Mouse (Mus musculus): Measurements from ENCODE around the gene Acvr1b. TPM values are rescaled to one million over a fixed set of nuclear protein-coding genes. Genes with fewer than 3 reads are reported as not detected.

Gene Acvr1b
- total RNA-seq, 1 experiment from 2014 or later = 25.5 TPM

DNA sequence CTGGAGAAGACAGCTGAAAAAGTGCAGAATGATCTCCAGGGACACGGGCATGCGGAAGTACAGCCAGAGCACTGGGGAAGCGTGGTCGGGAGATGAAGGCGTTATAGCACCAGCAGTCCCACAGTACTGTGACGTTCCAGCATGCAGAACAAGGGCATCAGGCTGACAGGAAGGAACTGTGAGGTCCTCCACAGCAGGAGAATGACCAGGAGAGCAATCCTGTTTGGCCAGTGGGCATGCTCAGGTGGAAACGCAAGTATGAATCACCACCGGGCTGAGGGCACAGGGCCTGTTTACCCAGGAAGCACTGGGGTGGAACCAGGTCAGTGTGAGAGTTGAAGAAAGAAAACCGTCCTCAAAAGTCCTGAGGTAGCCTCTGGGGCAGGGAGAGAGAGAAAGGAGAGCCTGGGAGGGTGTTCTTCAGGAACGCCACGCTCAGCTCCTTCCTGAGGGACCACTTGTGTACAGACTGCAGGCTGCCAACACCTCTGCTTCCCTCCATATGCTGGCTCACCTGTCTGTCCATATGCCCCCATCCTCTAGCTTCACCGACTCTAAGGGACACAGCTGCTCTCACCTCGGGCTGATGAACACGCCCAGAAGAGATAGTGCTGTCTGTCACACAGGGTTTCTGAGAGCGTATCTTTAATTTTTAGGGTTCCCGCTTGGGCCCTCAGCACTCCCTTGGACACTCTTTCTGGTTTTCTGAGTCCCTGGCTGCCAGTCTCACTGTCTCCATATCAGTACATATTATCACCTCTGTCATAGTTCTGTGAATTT lies 8.0 kb upstream of the Acvr1b start:
- ATAC-seq (replicated peaks in 1 of 2; ENCODE audit: insufficient read depth in 1 of 2, low FRiP score in 2 of 2, low TSS enrichment in 1 of 2, low read depth in 1 of 2, poor library complexity in 2 of 2, severe bottlenecking in 2 of 2) = no peak

DNA sequence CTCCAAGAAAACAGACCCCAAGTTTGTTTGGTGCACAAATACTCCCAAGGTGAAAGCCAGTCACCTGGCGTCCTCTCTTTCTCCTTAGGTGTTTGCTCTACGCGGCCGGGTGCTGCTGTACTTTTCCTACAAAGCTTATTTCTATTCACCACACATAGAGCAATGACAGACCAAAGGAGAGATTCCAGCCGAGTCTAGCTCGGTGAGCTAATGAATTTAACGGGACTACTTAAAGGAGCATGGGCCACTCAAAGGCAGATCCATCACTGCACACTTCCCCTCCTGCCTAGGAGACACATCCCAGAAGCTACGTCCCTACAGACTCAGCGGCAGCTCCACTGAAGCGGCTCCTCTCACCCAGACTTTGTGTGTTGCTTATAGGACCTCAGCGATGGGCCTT lies 6.3 kb upstream of the Acvr1b start:
- no peak for ATAC-seq (replicated peaks in 1 of 2; ENCODE audit: insufficient read depth in 1 of 2, low FRiP score in 2 of 2, low TSS enrichment in 1 of 2, low read depth in 1 of 2, poor library complexity in 2 of 2, severe bottlenecking in 2 of 2)

DNA sequence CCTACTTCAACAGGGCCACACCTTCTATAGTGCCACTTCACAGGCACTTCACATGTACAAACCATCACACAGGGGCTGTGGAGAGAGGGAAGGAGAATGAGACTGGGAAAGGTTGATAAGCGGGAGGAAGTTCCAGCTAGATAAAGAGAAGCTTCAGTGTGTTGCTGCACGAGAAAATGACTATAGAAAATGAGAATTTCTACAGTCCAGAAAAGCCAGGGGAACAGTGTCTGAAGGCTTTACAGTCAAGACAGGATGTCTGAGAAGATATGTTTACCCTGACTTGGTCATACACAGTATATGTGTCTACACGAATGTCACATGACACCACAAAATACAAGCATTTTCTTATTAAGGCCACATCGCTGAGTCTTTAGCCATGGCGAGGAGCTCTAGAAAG lies 4.0 kb upstream of the Acvr1b start:
- no peak for ATAC-seq (replicated peaks in 1 of 2; ENCODE audit: insufficient read depth in 1 of 2, low FRiP score in 2 of 2, low TSS enrichment in 1 of 2, low read depth in 1 of 2, poor library complexity in 2 of 2, severe bottlenecking in 2 of 2)

DNA sequence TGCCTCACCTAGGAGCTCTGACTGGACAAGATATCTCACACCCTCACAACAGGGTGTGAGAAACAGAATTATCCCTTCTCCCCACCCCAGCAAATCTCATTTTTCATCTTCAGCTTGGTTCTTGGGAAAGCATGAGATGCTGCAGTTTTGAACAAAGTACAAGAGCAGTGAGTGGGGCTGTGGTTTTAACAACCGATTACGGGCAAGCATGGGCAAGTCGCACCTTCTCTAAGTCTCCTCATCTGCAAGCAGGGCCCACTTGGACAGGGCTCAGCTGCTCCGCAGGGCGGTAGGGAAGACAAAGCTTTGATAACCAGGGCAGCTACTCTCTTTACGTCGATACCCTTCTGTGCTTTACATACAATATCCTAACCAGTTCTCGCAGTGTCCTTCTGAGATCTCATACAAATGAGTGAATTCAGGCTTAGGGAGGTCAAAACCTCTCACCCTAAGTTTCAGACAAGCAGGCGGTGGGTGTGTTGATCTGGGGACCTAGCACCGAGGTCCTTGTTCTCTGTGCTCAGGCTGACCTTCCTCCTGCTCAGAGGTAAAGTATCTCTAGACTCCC lies 3.4 kb upstream of the Acvr1b start:
- no peak for ATAC-seq (replicated peaks in 1 of 2; ENCODE audit: insufficient read depth in 1 of 2, low FRiP score in 2 of 2, low TSS enrichment in 1 of 2, low read depth in 1 of 2, poor library complexity in 2 of 2, severe bottlenecking in 2 of 2)

DNA sequence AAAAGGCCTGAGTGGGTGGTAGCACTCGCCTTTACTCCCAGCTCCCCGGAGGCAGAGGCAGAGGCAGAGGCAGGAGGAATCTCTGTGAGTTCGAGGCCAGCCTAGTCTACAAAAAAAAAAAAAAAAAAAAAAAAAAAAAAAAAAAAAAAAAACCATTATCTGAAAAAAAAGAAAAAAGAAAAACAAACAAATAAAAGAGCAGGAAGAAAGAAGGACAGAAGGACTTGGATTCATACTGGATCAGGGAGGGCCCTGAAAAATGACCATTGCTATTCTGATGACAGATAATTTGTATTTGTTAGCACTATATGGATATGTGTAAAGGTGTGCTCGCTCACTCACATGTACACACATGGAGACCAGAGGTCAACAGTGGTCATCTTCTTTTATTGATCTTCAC lies 2.6 kb upstream of the Acvr1b start:
- no peak for ATAC-seq (replicated peaks in 1 of 2; ENCODE audit: insufficient read depth in 1 of 2, low FRiP score in 2 of 2, low TSS enrichment in 1 of 2, low read depth in 1 of 2, poor library complexity in 2 of 2, severe bottlenecking in 2 of 2)

DNA sequence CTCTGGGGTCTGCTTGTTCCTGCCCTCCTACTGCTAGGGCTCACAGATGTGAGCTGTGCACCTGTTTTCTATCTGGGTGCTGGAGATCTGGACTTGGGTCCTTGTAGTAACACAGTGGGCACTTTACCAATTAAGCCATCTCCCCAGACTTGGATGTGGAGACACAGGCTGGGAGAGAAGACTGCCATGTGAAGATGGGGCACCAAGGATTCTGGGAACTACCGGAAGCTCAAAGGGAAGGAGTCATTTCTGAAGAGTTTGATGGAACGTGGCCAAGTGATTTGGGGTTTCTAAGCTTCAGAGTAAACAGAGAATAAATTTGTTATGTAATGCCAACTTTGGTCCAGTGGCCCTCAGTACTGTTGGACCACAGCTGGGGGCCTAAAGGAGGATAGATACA lies 1.9 kb upstream of the Acvr1b start:
- ATAC-seq (replicated peaks in 1 of 2; ENCODE audit: insufficient read depth in 1 of 2, low FRiP score in 2 of 2, low TSS enrichment in 1 of 2, low read depth in 1 of 2, poor library complexity in 2 of 2, severe bottlenecking in 2 of 2) = no peak

DNA sequence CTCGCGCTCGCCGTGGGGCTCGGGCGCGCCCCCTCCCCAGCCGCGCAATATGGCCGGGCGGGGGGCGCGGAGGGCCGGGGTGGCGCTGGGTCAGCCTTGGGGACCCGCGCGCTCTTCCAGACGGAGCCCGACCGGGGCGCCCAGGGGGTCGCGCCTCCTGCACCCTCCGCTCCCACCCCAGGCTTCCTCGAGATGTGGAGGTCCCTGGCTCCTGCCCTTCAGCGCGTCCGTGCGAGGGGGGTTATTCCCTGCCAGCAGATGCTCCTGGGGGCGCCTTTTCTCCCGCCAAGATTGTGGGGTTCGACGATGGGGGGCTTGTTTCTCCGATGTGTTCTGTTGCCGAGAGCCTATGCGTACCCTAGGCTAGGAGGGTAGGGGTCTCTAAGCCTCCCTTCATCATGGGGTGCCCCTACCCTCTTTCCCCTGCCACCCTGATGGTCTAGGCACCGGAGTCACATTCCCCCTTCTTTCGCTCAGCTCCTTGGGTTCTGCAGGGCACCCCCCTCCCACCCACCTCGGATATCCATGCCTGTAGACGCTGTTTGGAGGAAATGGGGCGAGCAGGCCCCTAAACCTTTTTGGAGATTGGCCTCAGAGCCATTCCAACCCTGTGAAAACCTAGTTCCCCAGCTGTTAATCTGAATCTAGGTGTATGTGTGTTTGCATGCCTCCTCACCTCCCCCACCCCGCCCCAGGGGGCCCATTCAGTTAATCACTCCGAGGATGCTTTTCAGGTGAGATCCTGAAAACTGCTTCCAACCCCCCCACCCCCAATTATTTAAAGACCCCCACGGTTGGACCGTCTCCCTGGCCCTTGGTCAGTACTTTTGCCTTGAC lies 645 bp downstream of the Acvr1b start:
- no peak for ATAC-seq (replicated peaks in 1 of 2; ENCODE audit: insufficient read depth in 1 of 2, low FRiP score in 2 of 2, low TSS enrichment in 1 of 2, low read depth in 1 of 2, poor library complexity in 2 of 2, severe bottlenecking in 2 of 2)

DNA sequence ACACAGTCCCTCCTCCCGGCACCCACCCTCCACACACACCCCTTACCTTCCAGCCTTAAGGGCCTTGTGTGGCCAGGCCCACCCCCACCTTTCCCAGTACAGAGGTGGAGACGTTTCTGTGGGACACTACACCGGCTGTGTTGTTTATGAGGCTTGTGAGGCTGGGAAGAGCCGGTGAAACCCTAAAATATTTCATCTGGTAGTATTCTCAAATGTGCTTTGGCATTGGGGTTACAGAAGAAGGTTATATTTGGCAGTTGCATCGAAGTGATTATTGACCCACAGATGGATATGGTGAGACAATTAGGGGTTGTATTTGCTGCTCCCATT lies 1.2 kb downstream of the Acvr1b start:
- no peak for ATAC-seq (replicated peaks in 1 of 2; ENCODE audit: insufficient read depth in 1 of 2, low FRiP score in 2 of 2, low TSS enrichment in 1 of 2, low read depth in 1 of 2, poor library complexity in 2 of 2, severe bottlenecking in 2 of 2)

DNA sequence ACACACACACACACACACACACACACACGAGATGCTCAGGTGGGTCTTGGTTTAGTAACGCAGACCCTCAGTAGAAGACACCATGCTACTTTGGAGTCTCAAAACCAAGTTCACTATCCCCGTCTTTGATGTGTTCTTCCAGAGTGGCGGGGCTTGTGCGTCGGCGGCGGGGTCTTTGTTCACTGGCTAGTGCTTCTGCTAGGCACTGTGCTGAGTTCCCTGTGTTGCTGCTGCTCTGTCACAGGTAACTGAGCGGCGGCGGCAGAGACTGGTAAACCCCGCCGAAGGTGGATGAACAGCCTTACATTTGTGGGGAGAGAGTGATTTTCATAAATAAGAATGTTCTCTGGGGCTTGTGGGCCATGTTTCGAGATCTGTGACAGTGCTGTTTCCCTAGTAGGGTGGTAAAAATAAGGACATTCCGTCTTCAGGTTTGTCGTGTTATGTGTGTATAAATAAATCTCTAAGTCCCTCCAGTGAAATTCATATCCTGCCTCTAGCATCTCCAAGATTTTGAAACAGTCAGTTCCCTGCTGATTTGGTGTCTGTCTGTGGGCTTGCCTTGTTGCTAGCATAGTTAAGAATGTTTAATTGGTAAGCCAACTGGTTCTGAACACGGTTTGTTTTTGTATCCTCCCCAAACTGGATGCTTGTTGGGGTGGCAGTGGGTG lies 1.9 kb downstream of the Acvr1b start:
- ATAC-seq (replicated peaks in 1 of 2; ENCODE audit: insufficient read depth in 1 of 2, low FRiP score in 2 of 2, low TSS enrichment in 1 of 2, low read depth in 1 of 2, poor library complexity in 2 of 2, severe bottlenecking in 2 of 2) = no peak

DNA sequence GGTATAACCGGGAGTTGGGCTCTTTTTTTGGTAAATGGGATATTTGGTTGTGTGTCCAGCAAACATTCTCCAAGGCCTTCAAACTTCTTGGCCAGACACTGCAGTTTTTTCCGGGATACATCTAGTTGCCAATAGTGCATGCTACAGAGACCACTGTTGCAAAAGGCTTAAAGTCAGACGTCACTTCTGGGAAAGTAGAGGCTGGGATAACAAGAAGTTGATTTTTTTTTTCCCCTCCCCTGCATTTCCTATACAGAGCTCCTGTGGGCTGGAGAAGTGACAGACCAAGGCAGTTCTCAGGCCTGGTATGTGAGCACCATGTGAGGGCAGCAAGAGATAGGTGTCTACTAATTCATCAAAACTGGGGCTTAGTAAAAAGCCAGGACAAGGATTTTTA lies 2.4 kb downstream of the Acvr1b start:
- ATAC-seq (replicated peaks in 1 of 2; ENCODE audit: insufficient read depth in 1 of 2, low FRiP score in 2 of 2, low TSS enrichment in 1 of 2, low read depth in 1 of 2, poor library complexity in 2 of 2, severe bottlenecking in 2 of 2) = no peak

DNA sequence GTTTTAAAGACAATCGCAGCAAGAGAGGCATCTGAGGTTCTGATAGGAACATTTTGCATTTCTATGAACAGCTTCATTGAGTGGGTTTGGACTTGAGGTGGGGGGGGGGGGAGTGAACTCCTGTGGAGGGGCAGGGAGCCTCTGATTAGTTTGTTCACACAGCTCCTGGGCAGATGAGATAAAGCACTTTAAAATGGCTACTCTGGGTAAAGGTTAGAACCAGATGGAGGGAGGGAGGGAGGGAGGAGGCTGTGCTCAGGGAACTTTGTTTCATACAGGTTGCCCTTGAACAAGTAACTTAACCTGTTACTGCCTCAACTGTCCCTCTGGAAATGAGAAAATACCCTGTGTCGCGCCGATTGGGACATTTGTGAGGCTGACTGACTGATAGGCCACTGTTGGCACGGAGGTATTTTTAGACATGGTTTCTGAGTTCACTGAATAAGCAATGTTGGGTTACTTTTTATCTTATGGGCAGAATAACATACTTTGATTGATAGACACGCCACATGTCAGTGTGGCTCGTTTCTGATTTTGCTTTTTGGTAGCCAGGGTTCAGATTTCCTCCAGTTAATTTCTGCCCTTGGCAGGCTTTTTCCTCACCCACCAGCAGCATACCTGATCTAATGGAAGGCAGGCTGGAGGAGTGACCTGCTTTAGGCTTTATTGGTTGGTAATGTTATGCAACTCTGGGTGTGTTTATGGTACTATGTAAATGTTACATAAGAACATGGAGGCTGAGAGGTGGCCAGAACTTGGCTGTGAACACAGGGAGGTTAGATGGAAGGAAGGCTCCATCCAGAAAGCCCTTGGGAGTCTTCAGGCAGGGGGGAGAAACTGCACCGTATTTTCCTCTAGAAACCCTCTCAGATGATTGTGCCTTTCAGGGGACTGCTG lies 3.2 kb downstream of the Acvr1b start:
- no peak for ATAC-seq (replicated peaks in 1 of 2; ENCODE audit: insufficient read depth in 1 of 2, low FRiP score in 2 of 2, low TSS enrichment in 1 of 2, low read depth in 1 of 2, poor library complexity in 2 of 2, severe bottlenecking in 2 of 2)

DNA sequence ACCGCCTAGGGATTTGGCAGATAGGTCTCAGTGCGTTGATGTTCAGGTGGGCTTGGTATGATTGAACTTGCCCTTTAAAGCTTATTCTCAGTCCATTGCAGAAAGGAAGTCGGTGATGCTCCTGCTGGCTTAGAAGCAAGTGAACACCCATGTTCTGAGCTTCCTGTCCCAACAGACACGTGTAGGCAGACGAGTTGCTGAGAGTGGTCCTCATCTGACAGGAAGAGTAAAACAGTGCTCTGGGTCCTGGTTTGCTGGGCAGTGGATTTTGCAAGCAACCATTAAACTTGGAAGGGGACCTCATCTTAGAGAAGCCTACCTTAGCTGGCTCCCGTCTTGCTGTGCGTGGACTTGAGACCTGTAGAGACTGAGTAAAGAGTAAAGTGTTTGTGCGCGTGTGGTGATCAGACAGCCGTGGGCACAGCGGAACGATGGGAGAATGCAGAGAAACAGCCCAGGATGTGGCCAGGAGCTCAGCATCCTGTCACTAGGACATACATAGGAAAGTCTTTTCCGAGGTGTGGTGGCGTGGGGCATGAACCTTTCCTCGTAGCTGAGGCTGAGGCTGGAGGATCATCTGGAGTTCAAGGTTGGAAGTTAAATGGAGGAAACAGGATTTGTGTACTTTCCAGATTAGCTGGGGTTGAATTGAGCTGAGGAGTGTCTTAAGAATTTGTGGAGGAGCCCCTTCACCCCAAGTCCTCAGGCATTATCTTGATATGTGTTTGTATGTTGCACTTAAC lies 6.7 kb downstream of the Acvr1b start:
- no peak for ATAC-seq (replicated peaks in 1 of 2; ENCODE audit: insufficient read depth in 1 of 2, low FRiP score in 2 of 2, low TSS enrichment in 1 of 2, low read depth in 1 of 2, poor library complexity in 2 of 2, severe bottlenecking in 2 of 2)

DNA sequence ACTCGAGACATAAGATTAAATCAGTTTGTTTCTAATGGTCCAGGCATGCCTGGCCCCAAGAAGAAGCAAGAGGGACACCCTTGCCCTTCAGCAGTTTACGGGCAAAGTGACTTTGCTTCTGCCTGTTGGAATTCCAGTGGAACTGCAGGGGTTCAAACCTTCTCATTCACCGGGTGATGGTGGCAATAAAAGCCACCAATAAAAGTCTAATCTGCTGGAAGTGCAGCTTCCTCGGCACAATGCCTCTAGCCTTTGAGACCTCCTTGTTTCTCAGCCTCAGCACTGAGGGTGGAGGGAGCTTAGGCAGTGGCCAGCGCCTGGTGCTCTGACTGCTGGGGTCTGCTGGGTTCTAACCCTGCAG lies 7.2 kb downstream of the Acvr1b start:
- no peak for ATAC-seq (replicated peaks in 1 of 2; ENCODE audit: insufficient read depth in 1 of 2, low FRiP score in 2 of 2, low TSS enrichment in 1 of 2, low read depth in 1 of 2, poor library complexity in 2 of 2, severe bottlenecking in 2 of 2)

DNA sequence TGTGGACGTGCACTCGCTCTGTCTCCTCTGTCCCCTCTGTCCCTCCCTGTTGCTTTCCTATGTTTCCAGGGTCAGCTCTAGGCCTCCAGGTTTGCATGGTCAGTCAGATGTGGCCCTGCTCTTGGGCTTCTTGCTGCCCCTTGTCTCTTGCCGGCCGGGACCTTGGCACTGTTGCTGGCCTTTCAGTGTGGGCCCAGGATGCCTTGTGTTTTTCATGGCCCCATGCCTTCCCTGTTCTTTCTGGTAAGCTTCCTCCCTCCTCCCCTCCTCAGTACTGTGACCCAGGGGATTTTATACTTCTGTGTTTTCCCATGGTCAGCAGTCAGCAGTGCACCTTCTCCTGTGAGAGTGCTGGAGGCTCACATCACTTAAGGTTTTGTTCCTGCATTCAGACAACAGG lies 7.6 kb downstream of the Acvr1b start:
- ATAC-seq (replicated peaks in 1 of 2; ENCODE audit: insufficient read depth in 1 of 2, low FRiP score in 2 of 2, low TSS enrichment in 1 of 2, low read depth in 1 of 2, poor library complexity in 2 of 2, severe bottlenecking in 2 of 2) = no peak

DNA sequence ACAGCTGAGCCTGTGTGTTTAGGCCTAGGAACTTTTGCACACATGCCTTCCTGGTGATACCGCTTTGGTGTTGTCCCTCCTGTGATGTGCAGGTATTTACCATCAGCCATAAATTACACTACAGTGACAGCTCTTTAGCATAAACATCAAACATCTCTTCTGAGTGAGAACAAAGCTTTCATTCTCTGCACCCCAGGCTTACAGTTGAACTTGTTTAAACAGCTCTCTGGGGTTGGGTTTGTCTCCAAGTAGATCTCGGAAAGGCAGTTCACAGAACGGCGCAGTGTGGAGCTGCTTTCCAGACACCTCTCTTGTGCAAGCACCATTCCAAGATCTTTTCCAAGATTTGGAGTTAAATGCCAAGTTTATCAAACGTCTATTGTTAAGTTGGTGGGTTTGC lies 8.8 kb downstream of the Acvr1b start:
- ATAC-seq (replicated peaks in 1 of 2; ENCODE audit: insufficient read depth in 1 of 2, low FRiP score in 2 of 2, low TSS enrichment in 1 of 2, low read depth in 1 of 2, poor library complexity in 2 of 2, severe bottlenecking in 2 of 2) = no peak

DNA sequence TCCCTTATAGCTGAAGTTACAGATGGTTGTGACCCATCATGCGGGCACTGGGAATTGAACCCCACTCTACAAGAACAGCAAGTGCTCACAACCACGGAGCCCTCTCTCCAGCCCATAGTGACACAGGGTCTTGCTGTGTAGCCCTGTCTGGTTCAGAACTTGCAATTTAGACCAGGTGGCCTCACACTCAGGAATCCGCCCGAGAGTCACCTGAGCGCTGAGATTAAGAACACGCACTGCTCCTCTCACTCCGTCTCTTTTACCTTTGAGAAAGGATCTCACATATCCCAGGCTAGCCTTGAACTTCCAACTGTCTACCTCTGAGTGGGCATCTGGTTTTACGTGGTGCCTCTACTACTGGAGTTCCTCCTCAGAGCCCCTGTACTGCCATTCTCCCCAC lies 10.4 kb downstream of the Acvr1b start:
- ATAC-seq (replicated peaks in 1 of 2; ENCODE audit: insufficient read depth in 1 of 2, low FRiP score in 2 of 2, low TSS enrichment in 1 of 2, low read depth in 1 of 2, poor library complexity in 2 of 2, severe bottlenecking in 2 of 2) = no peak

DNA sequence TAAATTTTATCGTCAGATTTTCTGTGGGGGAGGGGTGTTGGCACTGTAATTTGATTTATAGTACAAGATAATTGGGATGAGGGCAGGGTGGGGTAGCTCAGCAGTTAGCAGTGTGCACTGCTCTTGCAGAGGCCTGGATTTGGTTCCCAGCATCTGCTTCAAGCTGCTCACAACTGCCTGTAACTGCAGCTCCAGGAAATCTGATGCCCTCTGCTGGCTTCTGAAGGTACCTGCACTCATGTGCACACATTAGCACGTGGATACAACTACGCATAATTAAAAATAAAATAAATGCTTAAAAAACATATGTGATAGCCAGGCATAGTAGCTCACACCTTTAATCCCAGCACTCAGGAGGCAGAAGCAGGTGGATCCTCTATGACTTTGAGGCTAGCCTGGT lies 11.7 kb downstream of the Acvr1b start:
- ATAC-seq (replicated peaks in 1 of 2; ENCODE audit: insufficient read depth in 1 of 2, low FRiP score in 2 of 2, low TSS enrichment in 1 of 2, low read depth in 1 of 2, poor library complexity in 2 of 2, severe bottlenecking in 2 of 2) = no peak

Data from hematopoietic stem cell, adult 5-6 weeks (primary cell).